Mouse (Mus musculus): ENCODE results near the gene Thumpd3. TPM values are rescaled to one million over a fixed set of nuclear protein-coding genes. Genes with fewer than 3 reads are reported as not detected.
A peak's percentile ranks its signal among the peaks of the same experiment; 100 is the strongest.

Gene Thumpd3
- total and polyA plus RNA-seq, 2 experiments from 2014 or later: 48.7 to 64.7 TPM

DNA sequence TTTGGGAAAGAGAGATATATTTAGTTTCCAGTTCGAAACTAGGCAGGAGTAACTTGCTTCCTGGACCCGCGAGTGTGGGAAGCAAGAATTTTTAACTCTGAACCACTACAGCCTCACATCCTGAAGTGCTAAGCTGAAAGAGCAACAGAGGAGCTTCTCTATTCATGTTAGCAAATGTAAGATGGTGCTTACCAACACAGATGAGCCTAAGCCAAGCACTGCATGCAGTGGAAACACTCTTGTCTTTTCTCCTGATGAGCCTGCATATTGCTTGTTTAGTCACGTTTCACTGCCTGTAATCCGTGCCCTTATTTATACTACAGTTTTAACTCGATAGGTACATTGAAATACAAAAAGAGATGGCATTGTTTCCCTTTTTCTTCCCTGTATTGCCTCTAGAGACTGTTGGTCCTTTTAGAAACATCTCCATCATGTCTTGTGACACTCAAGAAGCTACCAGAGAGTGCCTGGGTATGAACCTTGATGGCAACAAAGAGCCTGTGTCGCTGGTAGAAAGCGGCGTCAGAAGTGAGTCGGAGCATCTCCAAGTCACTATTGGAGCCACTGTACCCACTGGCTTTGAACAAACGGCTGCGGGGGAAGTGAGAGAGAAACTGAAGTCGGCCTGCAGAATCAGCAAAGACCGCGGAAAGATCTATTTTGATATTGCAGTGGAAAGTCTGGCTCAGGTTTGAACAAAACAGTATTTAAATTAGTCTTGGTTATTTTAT, 1.2 kb downstream of the Thumpd3 start:
- DNase-seq (no peak), ATAC-seq (no peak)
- TF ChIP-seq CTCF (IDR thresholded peaks at IDR 0.05; ENCODE audit: low read depth): no peak
- Histone ChIP-seq H3K9me3 (ENCODE audit: low read length) (no peaks in the 10 kb centered on the region), H3K36me3 (ENCODE audit: insufficient read depth) (peaks cover 19% of the 10 kb centered on the region), H3K4me2 (ENCODE audit: low read depth) (peak overlapping the region; percentile 91), H3K9ac (peak overlapping the region; percentile 70), H3K27ac (ENCODE audit: low read depth, low read length) (peak overlapping the region; percentile 79; the same call in 1 of the 2 replicates), H3K4me3 (ENCODE audit: low read depth, low read length) (peak overlapping the region; percentile 77), H3K27me3 (ENCODE audit: insufficient read depth, low read length) (no peaks in the 10 kb centered on the region), H3K4me1 (ENCODE audit: insufficient read depth) (peaks cover 12% of the 10 kb centered on the region)
- 70% methylated on average over 15 of the region's 15 CpGs for WGBS

DNA sequence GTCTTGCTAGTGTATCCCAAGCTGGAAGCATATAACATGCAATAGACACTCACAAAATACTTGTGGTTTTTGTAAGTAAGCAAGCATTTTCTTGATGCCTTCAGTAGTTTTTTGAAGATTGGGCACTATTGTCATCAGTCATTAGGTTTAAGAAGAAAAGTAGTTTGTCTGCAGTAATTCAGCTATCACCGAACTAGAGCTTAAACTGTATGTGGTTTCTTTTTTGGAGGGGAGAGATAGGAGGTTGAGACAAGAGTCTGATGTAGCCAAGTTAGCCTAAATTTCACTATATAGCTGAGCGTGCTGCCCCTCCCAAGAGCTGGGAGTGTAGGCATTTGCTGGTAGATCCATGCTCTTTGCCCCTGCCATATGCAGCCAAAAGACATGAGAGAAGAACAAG, 2.3 kb downstream of the Thumpd3 start:
- TF ChIP-seq CTCF (IDR thresholded peaks at IDR 0.05; ENCODE audit: low read depth): no peak
- DNase-seq: no peak
- no peak for ATAC-seq
- no peak overlapping the region for H3K4me2 ChIP-seq (ENCODE audit: low read depth)
- H3K9me3 ChIP-seq (ENCODE audit: low read length): no peaks in the 10 kb centered on the region
- H3K4me3 ChIP-seq (ENCODE audit: low read depth, low read length): no peak overlapping the region
- H3K27ac ChIP-seq (ENCODE audit: low read depth, low read length): no peak overlapping the region
- no peaks in the 10 kb centered on the region for H3K27me3 ChIP-seq (ENCODE audit: insufficient read depth, low read length)
- 98% methylated on average over 2 of the region's 2 CpGs for WGBS
- H3K9ac ChIP-seq: no peak overlapping the region
- H3K36me3 ChIP-seq (ENCODE audit: insufficient read depth): peaks cover 29% of the 10 kb centered on the region
- H3K4me1 ChIP-seq (ENCODE audit: insufficient read depth): peaks cover 12% of the 10 kb centered on the region

- peaks cover 35% of the 10 kb centered on the region for H3K36me3 ChIP-seq (ENCODE audit: insufficient read depth)
- H3K4me3 ChIP-seq (ENCODE audit: low read depth, low read length): no peak overlapping the region
- H3K9ac ChIP-seq: no peak overlapping the region
- TF ChIP-seq CTCF (IDR thresholded peaks at IDR 0.05; ENCODE audit: low read depth): no peak
- H3K4me1 ChIP-seq (ENCODE audit: insufficient read depth): peaks cover 12% of the 10 kb centered on the region
- no peaks in the 10 kb centered on the region for H3K27me3 ChIP-seq (ENCODE audit: insufficient read depth, low read length)
- 97% methylated on average over 3 of the region's 3 CpGs for WGBS
- DNase-seq (no peak), ATAC-seq (no peak)
- no peak overlapping the region for H3K4me2 ChIP-seq (ENCODE audit: low read depth)
- H3K9me3 ChIP-seq (ENCODE audit: low read length): no peaks in the 10 kb centered on the region
- H3K27ac ChIP-seq (ENCODE audit: low read depth, low read length): no peak overlapping the region
Observed at GRCm38 (mm10) chr6:113049159-113049558, 3.1 kb downstream of the Thumpd3 start.

- 0 out of 2 replicates have a peak, but pooled peaks cover 2% of the 10 kb centered on the region for H3K4me1 ChIP-seq (ENCODE audit: insufficient read depth)
- no peak overlapping the region for H3K9ac ChIP-seq
- no peaks in the 10 kb centered on the region for H3K9me3 ChIP-seq (ENCODE audit: low read length)
- no peak for DNase-seq
- WGBS: 78% methylated on average over 3 of the region's 3 CpGs
- no peak for ATAC-seq
- no peak overlapping the region for H3K4me2 ChIP-seq (ENCODE audit: low read depth)
- H3K27me3 ChIP-seq (ENCODE audit: insufficient read depth, low read length): no peaks in the 10 kb centered on the region
- H3K4me3 ChIP-seq (ENCODE audit: low read depth, low read length): no peak overlapping the region
- H3K27ac ChIP-seq (ENCODE audit: low read depth, low read length): no peak overlapping the region
- H3K36me3 ChIP-seq (ENCODE audit: insufficient read depth): peaks cover 60% of the 10 kb centered on the region
- no peak for TF ChIP-seq CTCF (IDR thresholded peaks at IDR 0.05; ENCODE audit: low read depth)
Observed at GRCm38 (mm10) chr6:113052972-113053371, 6.9 kb downstream of the Thumpd3 start.

- Histone ChIP-seq H3K4me2 (ENCODE audit: low read depth) (no peak overlapping the region), H3K36me3 (ENCODE audit: insufficient read depth) (peaks cover 69% of the 10 kb centered on the region), H3K4me3 (ENCODE audit: low read depth, low read length) (no peak overlapping the region), H3K4me1 (ENCODE audit: insufficient read depth) (no peaks in the 10 kb centered on the region), H3K27me3 (ENCODE audit: insufficient read depth, low read length) (no peaks in the 10 kb centered on the region), H3K9me3 (ENCODE audit: low read length) (no peaks in the 10 kb centered on the region), H3K9ac (no peak overlapping the region), H3K27ac (ENCODE audit: low read depth, low read length) (no peak overlapping the region)
- TF ChIP-seq CTCF (IDR thresholded peaks at IDR 0.05; ENCODE audit: low read depth): no peak
- 92% methylated on average over 6 of the region's 6 CpGs for WGBS
- no peak for DNase-seq
- ATAC-seq: no peak
Observed at GRCm38 (mm10) chr6:113054552-113055107, 8.6 kb downstream of the Thumpd3 start.

DNA sequence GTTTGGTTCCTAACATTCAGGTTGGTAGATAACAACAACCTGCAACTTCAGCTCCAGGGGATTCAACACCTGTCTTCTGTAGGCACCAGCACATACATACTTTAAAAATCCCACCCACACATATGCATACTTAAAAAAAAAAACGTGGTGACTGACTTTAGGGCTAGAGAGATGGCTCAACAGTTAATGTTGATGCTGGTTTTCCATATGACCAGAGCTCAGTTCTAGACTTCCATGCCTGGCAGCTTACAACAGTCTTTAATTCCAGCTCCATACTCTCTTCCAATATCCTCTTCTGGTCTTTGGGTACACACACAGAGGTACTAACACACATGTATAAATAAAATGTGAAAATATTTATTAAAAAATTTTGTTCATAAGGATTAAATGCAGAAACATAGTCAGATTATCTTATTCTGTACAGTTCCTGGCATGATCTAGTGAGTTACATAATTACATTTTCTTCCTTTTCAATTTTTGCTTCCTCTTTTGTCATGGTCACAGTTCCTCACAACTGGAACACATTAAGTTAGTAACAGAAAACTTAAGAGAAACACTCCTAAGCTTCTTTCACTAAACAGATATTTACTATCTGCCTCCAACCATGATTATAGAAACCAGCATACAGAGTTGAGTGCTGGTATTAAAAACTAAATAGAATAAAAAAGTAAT, 15.0 kb downstream of the Thumpd3 start:
- no peak overlapping the region for H3K4me3 ChIP-seq (ENCODE audit: low read depth, low read length)
- no peaks in the 10 kb centered on the region for H3K9me3 ChIP-seq (ENCODE audit: low read length)
- no peak for TF ChIP-seq CTCF (IDR thresholded peaks at IDR 0.05; ENCODE audit: low read depth)
- H3K36me3 ChIP-seq (ENCODE audit: insufficient read depth): peaks cover 64% of the 10 kb centered on the region
- H3K4me2 ChIP-seq (ENCODE audit: low read depth): no peak overlapping the region
- no peaks in the 10 kb centered on the region for H3K4me1 ChIP-seq (ENCODE audit: insufficient read depth)
- ATAC-seq (no peak), DNase-seq (no peak)
- WGBS: 82% methylated on average over 1 of the region's 1 CpGs
- no peak overlapping the region for H3K27ac ChIP-seq (ENCODE audit: low read depth, low read length)
- no peak overlapping the region for H3K9ac ChIP-seq
- H3K27me3 ChIP-seq (ENCODE audit: insufficient read depth, low read length): no peaks in the 10 kb centered on the region

DNA sequence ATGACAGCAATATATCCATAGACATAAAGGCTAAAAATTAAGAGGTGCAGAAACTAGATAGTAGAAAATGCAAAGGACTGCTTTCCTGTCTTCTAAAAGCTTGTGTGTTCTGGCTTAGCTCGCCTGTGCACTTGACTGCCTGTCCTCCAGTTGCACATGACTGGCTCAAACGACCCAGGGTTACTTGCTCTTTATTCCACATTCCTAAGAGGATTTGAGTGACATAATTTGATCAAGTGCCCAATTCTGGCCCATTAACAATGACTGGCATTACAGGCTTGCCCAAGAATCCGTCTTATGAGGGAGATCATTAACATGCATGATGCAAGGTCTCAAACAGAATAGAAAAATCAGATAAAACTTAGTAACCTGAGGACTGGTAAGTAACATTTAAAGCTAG, 16.2 kb downstream of the Thumpd3 start:
- Histone ChIP-seq H3K9ac (no peak overlapping the region), H3K4me1 (ENCODE audit: insufficient read depth) (no peaks in the 10 kb centered on the region), H3K4me2 (ENCODE audit: low read depth) (no peak overlapping the region), H3K27me3 (ENCODE audit: insufficient read depth, low read length) (no peaks in the 10 kb centered on the region), H3K27ac (ENCODE audit: low read depth, low read length) (no peak overlapping the region), H3K4me3 (ENCODE audit: low read depth, low read length) (no peak overlapping the region), H3K9me3 (ENCODE audit: low read length) (no peaks in the 10 kb centered on the region), H3K36me3 (ENCODE audit: insufficient read depth) (peaks cover 72% of the 10 kb centered on the region)
- DNase-seq (peak; percentile 12), ATAC-seq (no peak)
- 12% methylated on average over 3 of the region's 3 CpGs for WGBS
- no peak for TF ChIP-seq CTCF (IDR thresholded peaks at IDR 0.05; ENCODE audit: low read depth)

Measured in forebrain, postnatal 0 days (tissue).